8 mouse cellular contexts compared by ENCODE assay signal in the genomic region with DNA sequence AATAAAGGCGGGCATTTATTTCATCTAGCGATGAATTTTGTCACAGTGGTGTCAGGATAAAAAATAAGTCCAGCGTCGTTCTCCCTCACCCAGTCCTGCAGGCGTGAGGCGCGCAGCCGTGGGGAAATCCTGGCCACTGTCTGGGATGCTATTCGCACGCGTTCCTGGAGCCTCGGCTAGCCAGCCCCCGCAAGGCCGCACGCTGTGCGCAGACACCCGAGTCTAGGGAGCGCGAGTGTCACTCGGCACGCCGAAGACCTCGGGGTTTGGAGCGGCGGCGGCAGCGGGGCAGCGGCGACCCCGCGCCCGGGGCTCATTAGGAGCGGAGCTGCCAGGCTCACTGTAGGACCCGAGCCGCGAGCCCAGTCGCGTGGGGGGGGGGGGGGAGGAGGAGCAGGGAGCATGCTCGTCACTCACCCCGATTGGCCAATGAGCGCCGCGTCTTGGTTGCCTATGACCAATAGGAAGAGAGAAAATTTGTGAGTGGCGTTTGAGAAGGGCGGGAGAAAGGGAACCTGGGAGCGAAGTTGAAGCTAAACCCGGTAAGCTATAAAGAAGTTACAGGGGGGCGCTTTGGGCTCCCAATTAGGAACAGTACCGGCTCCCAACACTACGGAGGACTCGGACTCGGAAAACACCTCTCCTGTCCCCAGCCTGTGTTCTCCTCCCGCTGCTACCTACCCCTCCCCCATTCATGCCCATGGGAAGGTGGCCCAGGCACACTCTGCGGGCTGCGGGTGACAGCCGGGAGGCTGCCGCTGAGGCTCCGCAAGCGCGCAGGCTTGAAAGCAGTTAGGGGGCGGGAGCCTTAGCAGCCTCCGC. TPM values are rescaled to one million over a fixed set of nuclear protein-coding genes. Genes with fewer than 3 reads are reported as not detected.
A peak's percentile ranks its signal among the peaks of the same experiment; 100 is the strongest.
DNase-seq lines count a peak whose midpoint lies in the region; ATAC-seq and TF ChIP-seq lines count a peak whose summit lies in the region.

Gene Sim1 (plus strand): TSS at position 585 of the 822 bp plus-strand sequence.

- DNase-seq in layer of hippocampus, adult 2 months (ENCODE audit: low spot score in 2 of 2): peak in 1 of 2 experiments; percentile 21
- DNase-seq in layer of hippocampus, adult 9-10 months (ENCODE audit: low spot score): no peak
- peak; percentile 70 for DNase-seq in adrenal gland, postnatal 14 days
- peak; percentile 33 for DNase-seq in thymus, postnatal 14 days

- under 1% methylated on average over 61 of the region's 62 CpGs for WGBS in hindbrain, embryonic 12.5 days
- under 1% methylated on average over 56 of the region's 62 CpGs for WGBS in limb, embryonic 13.5 days
- WGBS in midbrain, embryonic 13.5 days: under 1% methylated on average over 53 of the region's 62 CpGs

- peak; percentile 96 for ATAC-seq in hindbrain, embryonic 12.5 days (ENCODE audit: low FRiP score)
- peak; percentile 95 for ATAC-seq in limb, embryonic 13.5 days (ENCODE audit: low FRiP score, low read depth)
- ATAC-seq in midbrain, embryonic 13.5 days: peak; percentile 97

- no peak for TF ChIP-seq POLR2A in embryonic fibroblast, embryonic 13.5 days (IDR thresholded peaks at IDR 0.05; ENCODE audit: low read depth, low read length)

- no peaks in the 10 kb centered on the region for H3K4me1 ChIP-seq in embryonic fibroblast, embryonic 13.5 days (ENCODE audit: control insufficient read depth, insufficient read depth, low read length)
- H3K4me1 ChIP-seq in hindbrain, embryonic 12.5 days: peaks cover 17% of the 10 kb centered on the region
- H3K4me1 ChIP-seq in limb, embryonic 13.5 days: peaks cover 21% of the 10 kb centered on the region
- H3K4me1 ChIP-seq in midbrain, embryonic 13.5 days (replicated peaks): peaks cover 23% of the 10 kb centered on the region

- TF ChIP-seq CTCF in layer of hippocampus, adult 2 months (conservative IDR thresholded peaks at IDR 0.05): no peak
- no peak for TF ChIP-seq CTCF in embryonic fibroblast, embryonic 13.5 days (IDR thresholded peaks at IDR 0.05; ENCODE audit: borderline replicate concordance, insufficient read depth, low read length)

- H3K4me3 ChIP-seq in layer of hippocampus, adult 2 months: peak within 1 kb of the TSS; percentile 37
- peak within 1 kb of the TSS; percentile 28 for H3K4me3 ChIP-seq in embryonic fibroblast, embryonic 13.5 days (ENCODE audit: insufficient read depth, low read length)
- H3K4me3 ChIP-seq in hindbrain, embryonic 12.5 days: peak within 1 kb of the TSS; percentile 47
- peak within 1 kb of the TSS; percentile 51 for H3K4me3 ChIP-seq in limb, embryonic 13.5 days
- H3K4me3 ChIP-seq in midbrain, embryonic 13.5 days (replicated peaks): peak within 1 kb of the TSS; percentile 50

- no peaks in the 10 kb centered on the region for H3K36me3 ChIP-seq in hindbrain, embryonic 12.5 days
- no peaks in the 10 kb centered on the region for H3K36me3 ChIP-seq in limb, embryonic 13.5 days
- H3K36me3 ChIP-seq in midbrain, embryonic 13.5 days: no peaks in the 10 kb centered on the region

- H3K27me3 ChIP-seq in hindbrain, embryonic 12.5 days: peaks cover 90% of the 10 kb centered on the region
- peaks cover 86% of the 10 kb centered on the region for H3K27me3 ChIP-seq in limb, embryonic 13.5 days
- H3K27me3 ChIP-seq in midbrain, embryonic 13.5 days: peaks cover 94% of the 10 kb centered on the region

- no peak within 1 kb of the TSS for H3K27ac ChIP-seq in layer of hippocampus, adult 2 months
- H3K27ac ChIP-seq in embryonic fibroblast, embryonic 13.5 days (ENCODE audit: insufficient read depth, low read length): no peak within 1 kb of the TSS
- no peak within 1 kb of the TSS for H3K27ac ChIP-seq in hindbrain, embryonic 12.5 days
- H3K27ac ChIP-seq in limb, embryonic 13.5 days: no peak within 1 kb of the TSS
- peak within 1 kb of the TSS; percentile 44 for H3K27ac ChIP-seq in midbrain, embryonic 13.5 days

- peak within 1 kb of the TSS; percentile 87 for H3K4me2 ChIP-seq in hindbrain, embryonic 12.5 days (replicated peaks)
- H3K4me2 ChIP-seq in limb, embryonic 13.5 days (replicated peaks): peak within 1 kb of the TSS; percentile 78
- H3K4me2 ChIP-seq in midbrain, embryonic 13.5 days (replicated peaks): peak within 1 kb of the TSS; percentile 82

- H3K9me3 ChIP-seq in hindbrain, embryonic 12.5 days (replicated peaks): no peaks in the 10 kb centered on the region
- no peaks in the 10 kb centered on the region for H3K9me3 ChIP-seq in limb, embryonic 13.5 days
- H3K9me3 ChIP-seq in midbrain, embryonic 13.5 days: no peaks in the 10 kb centered on the region

- H3K9ac ChIP-seq in hindbrain, embryonic 12.5 days: 0 out of 2 replicates have a peak within 1 kb of the TSS, but pooled peaks have one; percentile 27
- no peak within 1 kb of the TSS for H3K9ac ChIP-seq in limb, embryonic 13.5 days
- H3K9ac ChIP-seq in midbrain, embryonic 13.5 days (replicated peaks): peak within 1 kb of the TSS; percentile 48

RNA-seq across cellular contexts. Expression of gene Sim1, which starts in this region (rescaled TPM):
- not detected for total RNA-seq in layer of hippocampus, adult 2 months (2021)
- total RNA-seq in adrenal gland, postnatal 14 days (2021): not detected in 2 replicates
- 0.65 and 3.0 TPM in 2 replicates for polyA plus RNA-seq in embryonic fibroblast, embryonic 13.5 days (2011; ENCODE audit: insufficient read length, low read depth, missing spikeins)
- 1.1 TPM in 2 replicates for polyA plus RNA-seq in hindbrain, embryonic 12.5 days (2016; fragmentation: Nextera tagmentation; extraction: Ambion mirVana)
- polyA plus RNA-seq in limb, embryonic 13.5 days (2015; fragmentation: Nextera tagmentation; extraction: Ambion mirVana): 0.45 and 1.2 TPM in 2 replicates
- polyA plus RNA-seq in midbrain, embryonic 13.5 days (2015; fragmentation: Nextera tagmentation; extraction: Ambion mirVana): 3.6 and 6.0 TPM in 2 replicates

Comparison
In these comparisons a context has a peak if more than half of its experiments do, and no peak if none do; other contexts are left out.
1. Peak in DNase-seq in adrenal gland, postnatal 14 days; RNA of the gene not detected or under 1 TPM.